Mouse (Mus musculus) macrophage (primary cell): ENCODE results near the gene Dolk. TPM values are rescaled to one million over a fixed set of nuclear protein-coding genes. Genes with fewer than 3 reads are reported as not detected.

Experiments used
- H3K27ac ChIP-seq: fragments of 350-480 bp; formaldehyde crosslinking; 2 replicates; pipeline ENCODE4 v1.9.0; 2021
- H3K36me3 ChIP-seq: fragments of 350-480 bp; formaldehyde crosslinking; 2 replicates; pipeline ENCODE4 v1.9.0; 2021; ENCODE audit errors: inconsistent target
- H3K4me3 ChIP-seq: fragments of 350-480 bp; formaldehyde crosslinking; 2 replicates; pipeline ENCODE4 v1.9.0; 2021; ENCODE audit errors: inconsistent target
- H3K79me2 ChIP-seq: fragments of 350-480 bp; formaldehyde crosslinking; 2 replicates; pipeline ENCODE4 v1.9.0; 2021; ENCODE audit errors: inconsistent target
- WGBS: methylation state at CpG from one replicate; pipeline ENCODE4 v1.1.7; 2026; ENCODE audit warnings: inconsistent platforms; ENCODE audit not compliant: missing documents; 5-methylcytosine and 5-hydroxymethylcytosine counted together
- polyA plus RNA-seq: library from polyadenylated mRNA; stranded (reverse); fragments of 250-400 nt; gene quantifications from 3 replicates; pipeline ENCODE4 v1.2.4, GENCODE M21; 2018; ENCODE audit warnings: inconsistent platforms

Dolk gene
- polyA plus RNA-seq, 1 experiment from 2014 or later = 13.1 TPM

DNA sequence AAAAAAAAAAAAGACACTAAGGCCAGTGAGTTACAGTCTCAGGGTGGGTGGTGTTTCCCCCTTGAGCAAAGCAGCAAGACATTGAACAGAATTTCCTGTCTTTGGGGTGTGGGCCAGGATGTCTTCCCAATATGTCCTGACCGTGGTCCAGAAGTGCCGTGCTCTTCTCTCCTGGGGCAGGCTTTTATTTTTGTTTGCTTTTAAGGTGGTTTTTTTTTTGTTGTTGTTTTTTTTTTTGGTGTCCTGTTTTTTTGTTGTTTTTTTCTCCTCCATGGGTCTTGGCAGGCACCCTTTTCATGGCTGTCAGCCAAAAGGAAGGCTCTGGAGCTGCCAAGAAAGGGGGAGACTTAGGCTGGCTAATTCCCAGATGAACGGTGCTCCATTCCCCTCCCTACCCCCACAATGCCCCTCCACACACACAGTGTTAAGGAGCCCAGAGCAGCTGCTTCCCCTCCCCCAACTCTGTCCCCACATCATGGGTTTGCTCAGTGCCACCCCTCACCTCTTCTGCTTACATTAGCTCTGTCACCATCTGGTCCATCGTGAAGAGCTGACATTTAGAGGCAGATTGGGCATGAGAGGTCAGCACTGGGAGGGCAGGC, 23.2 kb downstream of the Dolk start:
- WGBS = 80% methylated on average over 4 of the region's 4 CpGs

DNA sequence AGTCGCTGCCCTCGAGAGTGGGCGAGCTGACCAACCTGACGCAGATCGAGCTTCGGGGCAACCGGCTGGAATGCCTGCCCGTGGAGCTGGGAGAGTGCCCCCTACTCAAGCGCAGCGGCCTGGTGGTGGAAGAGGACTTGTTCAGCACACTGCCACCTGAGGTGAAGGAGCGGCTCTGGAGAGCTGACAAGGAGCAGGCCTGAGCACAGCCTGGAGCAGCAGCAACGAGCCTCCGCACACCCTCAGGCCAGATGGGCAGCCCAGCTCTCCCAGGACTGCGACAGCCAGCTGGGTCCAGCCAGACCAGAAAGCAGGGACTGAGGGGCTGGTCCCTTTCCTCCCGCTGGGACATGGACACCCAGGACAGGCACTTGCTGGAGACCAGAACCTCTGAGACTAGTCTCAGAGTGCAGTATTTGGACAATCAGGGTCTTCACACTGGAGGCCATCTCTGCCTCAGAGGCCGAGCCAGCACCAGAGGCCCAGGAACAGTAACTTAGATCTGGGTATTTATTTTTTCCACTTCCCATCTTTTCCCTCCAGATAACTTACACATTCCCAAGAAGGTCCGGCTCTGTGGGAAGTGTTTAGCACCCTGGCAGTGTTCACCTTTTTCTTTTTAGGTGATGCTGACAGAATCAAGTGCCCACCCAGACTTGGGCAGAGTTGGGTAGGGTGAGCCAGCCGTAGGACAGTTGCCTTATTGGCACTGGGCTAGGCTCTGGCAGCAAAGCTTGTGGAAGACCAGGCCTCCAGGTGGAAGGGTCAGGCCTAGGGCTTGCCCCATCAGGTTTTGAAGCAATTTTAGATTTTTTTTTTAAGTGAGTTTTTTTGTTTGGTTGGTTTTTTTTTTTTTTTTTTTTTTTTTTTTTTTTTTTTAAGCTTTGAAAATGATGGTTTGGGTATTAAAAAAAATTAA, 24.0 kb downstream of the Dolk start:
- H3K4me3 ChIP-seq = no peak overlapping the region
- WGBS = 98% methylated on average over 17 of the region's 18 CpGs

More for the DNA sequence above, 23.2 kb downstream of the Dolk start:
- Histone ChIP-seq H3K79me2 (peaks cover 31% of the 10 kb centered on the region; the same call in 1 of the 2 replicates), H3K27ac (no peak overlapping the region), H3K36me3 (peaks cover 20% of the 10 kb centered on the region; the same call in 1 of the 2 replicates), H3K4me3 (no peak overlapping the region)

DNA sequence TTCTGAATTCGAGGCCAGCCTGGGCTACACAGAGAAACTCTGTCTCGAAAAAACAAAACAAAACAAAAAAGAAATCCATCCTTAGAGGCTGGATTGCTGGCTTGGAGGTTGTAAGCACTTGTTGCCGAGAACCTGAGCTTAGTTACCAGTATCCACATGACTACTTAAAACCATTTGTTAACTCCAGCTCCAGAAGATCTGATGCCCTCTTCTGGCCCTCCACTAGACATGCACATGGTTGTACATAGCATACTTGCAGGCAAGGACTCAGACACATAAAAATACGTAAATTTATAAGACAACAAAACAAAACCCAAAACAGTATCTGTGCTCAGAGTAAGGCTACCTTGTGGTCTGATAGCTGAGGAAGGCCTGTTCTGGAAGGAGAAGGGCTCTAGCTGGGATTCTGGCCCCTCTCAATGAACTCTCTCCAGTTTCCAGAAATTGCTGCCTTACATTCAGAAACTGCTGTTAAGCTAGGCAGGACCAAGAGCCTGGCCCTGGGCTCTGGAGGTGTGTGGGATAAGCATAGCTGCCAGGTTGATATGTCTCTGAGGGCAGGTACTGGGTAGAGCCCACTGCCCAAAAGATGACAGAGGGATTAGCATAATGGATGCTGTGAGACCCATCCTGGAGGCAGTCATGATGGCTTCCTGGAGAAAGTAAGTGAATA, 24.9 kb downstream of the Dolk start:
- peaks cover 42% of the 10 kb centered on the region; the same call in 1 of the 2 replicates for H3K79me2 ChIP-seq
- no peak overlapping the region for H3K4me3 ChIP-seq
- WGBS = 94% methylated on average over 4 of the region's 4 CpGs
- no peak overlapping the region for H3K27ac ChIP-seq
- peaks cover 31% of the 10 kb centered on the region; the same call in 1 of the 2 replicates for H3K36me3 ChIP-seq

More for the DNA sequence above, 24.0 kb downstream of the Dolk start:
- no peak overlapping the region for H3K27ac ChIP-seq
- H3K36me3 ChIP-seq = peaks cover 21% of the 10 kb centered on the region; the same call in 1 of the 2 replicates
- peaks cover 39% of the 10 kb centered on the region; the same call in 1 of the 2 replicates for H3K79me2 ChIP-seq

DNA sequence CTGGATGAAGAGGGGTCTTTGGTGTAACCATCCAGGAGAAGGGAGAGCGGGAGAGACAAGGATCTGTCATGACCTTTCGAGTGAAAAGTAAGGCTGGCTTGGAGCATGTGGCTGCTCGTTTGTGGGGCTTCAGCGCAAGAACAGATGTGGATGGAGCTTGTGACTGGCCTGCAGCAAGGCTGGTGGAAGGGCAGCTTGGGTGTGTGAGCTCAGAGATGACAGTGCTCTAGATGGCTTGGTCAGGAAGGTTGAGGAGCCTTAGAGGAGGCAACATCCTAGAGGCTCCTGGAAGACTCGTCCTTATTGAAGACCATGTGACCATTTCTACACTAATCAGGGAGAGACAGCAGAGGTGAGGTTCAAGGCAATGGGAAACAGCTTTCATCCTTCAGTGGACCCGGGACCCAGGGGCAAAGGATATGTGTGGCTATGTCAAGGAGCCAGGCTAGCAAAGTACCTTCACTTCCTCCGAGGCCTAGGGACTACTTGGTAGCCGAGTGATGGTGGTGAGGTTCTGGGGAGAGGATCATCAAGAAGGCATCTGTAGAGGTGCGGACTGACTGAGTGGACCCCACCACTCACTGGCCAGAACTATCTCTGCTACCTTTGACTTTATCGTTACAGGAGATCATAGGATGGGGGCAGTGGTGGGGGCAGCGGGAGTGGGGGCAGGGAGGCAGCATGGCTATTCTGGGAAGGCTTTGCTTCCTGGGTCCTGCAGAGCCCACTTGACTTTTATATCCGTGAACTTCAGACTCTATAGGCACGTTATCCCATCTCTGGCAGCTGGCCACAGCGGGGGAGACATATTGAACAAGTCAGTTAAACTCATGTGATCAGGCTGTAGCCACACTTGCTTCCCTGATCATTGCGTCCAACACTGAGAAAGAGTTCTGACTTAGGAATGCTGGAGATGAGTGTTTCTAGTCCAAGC, 26.7 kb downstream of the Dolk start:
- no peak overlapping the region for H3K4me3 ChIP-seq
- H3K36me3 ChIP-seq = peaks cover 46% of the 10 kb centered on the region; the same call in 1 of the 2 replicates
- peak overlapping the region; percentile 12; the same call in 1 of the 2 replicates for H3K27ac ChIP-seq
- H3K79me2 ChIP-seq = peaks cover 42% of the 10 kb centered on the region; the same call in 1 of the 2 replicates
- WGBS = 92% methylated on average over 15 of the region's 15 CpGs

DNA sequence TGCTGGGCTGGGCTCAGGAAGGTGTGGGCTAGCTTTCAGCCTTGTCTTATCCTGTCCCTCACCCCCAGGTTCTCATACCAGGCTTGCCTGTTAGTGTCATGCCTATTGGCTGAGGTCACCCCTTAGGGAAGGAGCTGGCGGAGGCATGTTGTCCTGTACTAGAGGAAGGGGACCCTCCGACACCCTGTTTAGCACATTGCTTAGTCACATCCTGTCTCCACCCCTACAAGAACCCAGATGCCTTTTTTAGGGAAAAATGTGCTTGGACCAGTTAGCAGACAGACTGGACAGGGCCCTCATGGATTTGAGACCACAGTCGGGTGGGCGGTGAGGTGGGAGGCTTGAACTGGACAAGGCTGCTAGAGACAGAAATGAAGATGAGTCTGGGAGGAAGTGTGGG, 27.5 kb downstream of the Dolk start:
- H3K27ac ChIP-seq = peak overlapping the region; percentile 12; the same call in 1 of the 2 replicates
- peaks cover 42% of the 10 kb centered on the region; the same call in 1 of the 2 replicates for H3K79me2 ChIP-seq
- no peak overlapping the region for H3K4me3 ChIP-seq
- peaks cover 38% of the 10 kb centered on the region; the same call in 1 of the 2 replicates for H3K36me3 ChIP-seq
- WGBS = 47% methylated on average over 4 of the region's 4 CpGs

DNA sequence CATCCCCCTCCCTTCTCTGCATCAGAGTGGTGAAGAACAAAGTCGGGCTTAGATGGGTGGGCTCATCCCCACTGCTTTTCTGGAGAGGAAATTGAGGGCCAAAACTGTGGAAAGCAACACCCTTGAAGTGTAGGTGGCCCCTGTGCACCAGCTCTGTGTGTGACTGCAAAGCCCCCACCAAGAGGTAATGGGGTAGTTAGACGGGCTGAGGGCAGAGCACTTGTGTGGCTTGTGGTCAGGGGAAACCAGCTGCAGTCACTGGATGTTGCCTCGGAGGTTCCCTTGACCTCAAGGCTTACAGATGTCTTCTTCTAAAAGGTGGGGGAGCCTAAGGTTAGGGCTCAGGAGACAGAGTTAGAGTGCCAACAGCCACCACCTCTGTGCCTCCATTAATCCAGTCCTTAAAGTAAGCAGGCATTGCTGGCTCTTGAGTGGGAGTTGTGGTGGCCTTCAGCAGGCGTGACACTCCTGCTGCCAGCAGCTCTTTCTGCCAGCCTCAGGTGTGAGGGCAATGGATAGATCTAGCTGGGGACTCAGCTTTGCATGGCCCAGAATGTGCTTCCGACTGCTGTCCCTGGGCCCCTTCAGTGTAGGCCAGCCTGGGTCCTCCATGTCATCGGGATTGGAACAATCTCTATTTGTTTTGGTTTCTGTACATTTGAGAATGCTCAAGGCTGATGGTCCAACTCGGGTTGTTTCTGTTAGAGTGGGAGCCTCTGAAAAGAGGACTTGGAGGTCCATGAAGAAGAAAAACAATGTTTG, 28.3 kb downstream of the Dolk start:
- Histone ChIP-seq H3K27ac (no peak overlapping the region), H3K79me2 (peaks cover 46% of the 10 kb centered on the region; the same call in 1 of the 2 replicates), H3K36me3 (peaks cover 32% of the 10 kb centered on the region; the same call in 1 of the 2 replicates), H3K4me3 (no peak overlapping the region)
- 35% methylated on average over 7 of the region's 7 CpGs for WGBS

DNA sequence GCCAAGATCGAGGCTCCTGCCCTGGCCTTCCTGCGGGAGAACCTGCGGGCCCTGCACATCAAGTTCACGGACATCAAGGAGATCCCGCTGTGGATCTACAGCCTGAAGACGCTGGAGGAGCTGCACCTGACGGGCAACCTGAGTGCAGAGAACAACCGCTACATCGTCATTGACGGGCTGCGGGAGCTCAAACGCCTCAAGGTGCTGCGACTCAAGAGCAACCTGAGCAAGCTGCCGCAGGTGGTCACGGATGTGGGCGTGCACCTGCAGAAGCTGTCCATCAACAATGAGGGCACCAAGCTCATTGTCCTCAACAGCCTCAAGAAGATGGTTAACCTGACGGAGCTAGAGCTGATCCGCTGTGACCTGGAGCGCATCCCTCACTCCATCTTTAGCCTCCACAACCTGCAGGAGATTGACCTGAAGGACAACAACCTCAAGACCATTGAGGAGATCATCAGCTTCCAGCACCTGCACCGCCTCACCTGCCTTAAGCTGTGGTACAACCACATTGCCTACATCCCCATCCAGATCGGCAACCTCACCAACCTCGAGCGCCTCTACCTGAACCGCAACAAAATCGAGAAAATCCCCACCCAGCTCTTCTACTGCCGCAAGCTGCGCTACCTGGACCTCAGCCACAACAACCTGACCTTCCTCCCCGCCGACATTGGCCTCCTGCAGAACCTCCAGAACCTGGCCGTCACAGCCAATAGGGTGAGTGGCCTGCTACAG, 29.4 kb downstream of the Dolk start:
- WGBS = 93% methylated on average over 29 of the region's 30 CpGs
- peaks cover 26% of the 10 kb centered on the region; the same call in 1 of the 2 replicates for H3K36me3 ChIP-seq
- no peak overlapping the region for H3K4me3 ChIP-seq

DNA sequence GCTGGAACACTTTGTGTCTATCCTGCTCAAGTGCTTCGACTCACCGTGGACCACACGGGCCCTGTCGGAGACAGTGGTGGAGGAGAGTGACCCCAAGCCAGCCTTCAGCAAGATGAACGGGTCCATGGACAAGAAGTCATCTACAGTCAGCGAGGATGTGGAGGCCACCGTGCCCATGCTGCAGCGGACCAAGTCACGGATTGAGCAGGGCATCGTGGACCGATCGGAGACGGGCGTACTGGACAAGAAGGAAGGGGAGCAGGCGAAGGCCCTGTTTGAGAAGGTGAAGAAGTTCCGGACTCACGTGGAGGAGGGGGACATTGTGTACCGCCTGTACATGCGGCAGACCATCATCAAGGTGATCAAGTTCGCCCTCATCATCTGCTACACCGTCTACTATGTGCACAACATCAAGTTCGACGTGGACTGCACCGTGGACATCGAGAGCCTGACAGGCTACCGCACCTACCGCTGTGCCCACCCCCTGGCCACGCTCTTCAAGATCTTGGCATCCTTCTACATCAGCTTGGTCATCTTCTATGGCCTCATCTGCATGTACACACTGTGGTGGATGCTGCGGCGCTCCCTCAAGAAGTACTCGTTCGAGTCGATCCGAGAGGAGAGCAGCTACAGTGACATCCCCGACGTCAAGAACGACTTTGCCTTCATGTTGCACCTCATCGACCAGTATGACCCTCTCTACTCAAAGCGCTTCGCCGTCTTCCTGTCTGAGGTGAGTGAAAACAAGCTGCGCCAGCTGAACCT, 30.3 kb downstream of the Dolk start:
- Histone ChIP-seq H3K27ac (no peak overlapping the region), H3K4me3 (no peak overlapping the region), H3K79me2 (peaks cover 57% of the 10 kb centered on the region; the same call in 1 of the 2 replicates), H3K36me3 (peaks cover 26% of the 10 kb centered on the region; the same call in 1 of the 2 replicates)
- WGBS = 96% methylated on average over 41 of the region's 42 CpGs

More for the DNA sequence above, 29.4 kb downstream of the Dolk start:
- Histone ChIP-seq H3K27ac (no peak overlapping the region), H3K79me2 (peaks cover 56% of the 10 kb centered on the region; the same call in 1 of the 2 replicates)

DNA sequence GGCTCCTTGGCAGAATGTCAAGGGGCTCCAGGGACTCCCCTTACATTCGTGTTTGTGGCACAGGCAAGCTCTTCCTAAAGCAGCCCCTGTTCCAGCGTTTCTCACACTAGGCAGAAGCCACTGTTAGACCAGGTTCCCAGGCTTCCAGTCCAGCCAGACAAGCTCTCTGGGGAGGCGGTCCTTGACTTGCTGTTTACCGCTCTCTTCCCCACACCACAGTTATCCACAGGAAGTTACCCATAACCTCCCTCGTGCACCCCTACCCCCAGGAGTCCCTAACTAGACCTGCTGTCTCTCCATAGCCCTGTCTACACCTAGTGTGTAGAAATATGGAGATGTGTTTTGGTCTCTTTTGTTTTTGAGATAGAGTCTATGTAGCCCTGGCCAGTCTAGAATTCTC, 32.3 kb downstream of the Dolk start:
- H3K27ac ChIP-seq = no peak overlapping the region
- H3K36me3 ChIP-seq = peaks cover 33% of the 10 kb centered on the region; the same call in 1 of the 2 replicates
- 31% methylated on average over 5 of the region's 5 CpGs for WGBS
- peaks cover 55% of the 10 kb centered on the region; the same call in 1 of the 2 replicates for H3K79me2 ChIP-seq
- H3K4me3 ChIP-seq = no peak overlapping the region

DNA sequence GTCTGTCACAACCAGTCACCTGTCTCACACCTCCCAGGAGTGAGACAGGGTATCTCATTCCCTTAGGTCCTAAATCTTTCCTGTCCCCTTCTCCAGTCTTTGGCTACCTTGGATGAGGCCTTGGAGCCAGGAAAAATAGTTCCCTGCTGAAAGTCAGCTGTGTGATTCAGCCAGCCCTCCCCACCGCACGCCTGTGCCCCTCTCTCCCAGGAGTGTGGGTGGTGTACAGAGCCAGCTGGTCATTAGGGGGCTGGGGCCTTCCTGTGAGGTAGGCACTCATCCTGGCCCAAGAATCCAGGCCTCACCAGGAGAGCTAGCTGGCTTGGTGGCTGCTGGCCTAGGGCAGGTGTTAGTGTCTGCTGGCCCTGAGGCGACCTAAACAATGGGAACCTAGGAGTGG, 33.6 kb downstream of the Dolk start:
- H3K79me2 ChIP-seq = peaks cover 55% of the 10 kb centered on the region; the same call in 1 of the 2 replicates
- H3K27ac ChIP-seq = no peak overlapping the region
- peaks cover 33% of the 10 kb centered on the region; the same call in 1 of the 2 replicates for H3K36me3 ChIP-seq
- WGBS = 100% methylated on average over 3 of the region's 3 CpGs
- no peak overlapping the region for H3K4me3 ChIP-seq

DNA sequence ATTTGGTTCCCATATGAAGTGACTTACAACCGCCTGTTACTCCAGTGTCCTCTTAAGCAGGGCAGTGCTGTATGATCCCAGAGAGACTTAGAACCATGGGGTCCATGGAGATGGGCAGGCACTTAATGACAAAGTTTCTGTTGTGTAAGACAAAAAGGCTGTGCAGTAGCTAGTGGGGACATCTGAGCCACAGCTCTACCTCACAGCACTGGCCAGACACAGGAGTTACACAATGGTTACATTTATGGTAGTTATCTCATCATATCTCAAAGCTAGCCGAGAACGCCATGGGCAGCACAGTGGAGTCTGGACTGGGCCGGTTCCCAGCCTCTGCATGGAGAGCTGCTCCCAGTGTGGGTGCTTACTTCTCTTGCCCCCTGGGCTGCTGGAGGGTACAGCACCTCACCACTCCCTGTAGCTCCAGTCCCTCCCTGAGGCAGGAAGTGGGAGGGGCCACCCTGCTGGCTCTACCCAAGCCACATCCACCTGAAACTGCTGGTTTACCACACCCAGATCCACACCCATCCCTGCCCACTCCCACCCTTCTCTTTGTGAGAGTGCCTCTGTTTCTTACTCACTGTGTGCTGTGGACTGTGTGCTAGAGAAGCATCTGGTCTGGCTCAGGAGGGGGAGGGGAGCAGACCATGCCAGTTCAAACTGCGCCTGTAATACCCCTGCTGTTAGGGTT, 34.6 kb downstream of the Dolk start:
- 55% methylated on average over 5 of the region's 5 CpGs for WGBS
- Histone ChIP-seq H3K79me2 (peaks cover 56% of the 10 kb centered on the region; the same call in 1 of the 2 replicates), H3K4me3 (no peak overlapping the region), H3K27ac (no peak overlapping the region), H3K36me3 (peaks cover 26% of the 10 kb centered on the region; the same call in 1 of the 2 replicates)
